Mouse (Mus musculus): ENCODE results near the gene Ldb2. TPM values are rescaled to one million over a fixed set of nuclear protein-coding genes. Genes with fewer than 3 reads are reported as not detected.

The Ldb2 gene
- polyA plus RNA-seq, 1 experiment, result 2.8 TPM

DNA sequence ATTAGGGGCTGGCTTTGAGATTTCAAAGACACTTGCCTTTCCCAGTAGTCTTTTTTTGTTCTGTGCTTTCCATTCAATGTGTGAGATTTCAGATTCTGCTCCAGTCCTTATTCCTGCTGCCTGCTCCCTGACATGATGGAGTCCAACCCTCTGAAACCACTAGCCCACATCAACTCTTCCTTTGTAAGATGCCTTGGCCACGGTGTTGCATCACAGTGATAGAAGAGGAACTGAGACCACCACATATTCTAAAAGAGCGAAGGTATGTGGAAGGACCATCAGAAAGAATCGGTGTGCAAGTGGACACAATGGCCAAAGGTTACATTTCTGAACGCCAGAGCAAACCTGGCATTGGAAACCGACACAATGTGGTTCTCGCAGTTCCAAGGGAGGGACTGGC lies 309.0 kb downstream of the Ldb2 start:
- Histone ChIP-seq H3K4me3 (ENCODE audit: low read depth, low read length) (no peak overlapping the region), H3K36me3 (ENCODE audit: control insufficient read depth, insufficient read depth, low read length) (no peaks in the 10 kb centered on the region), H3K27ac (ENCODE audit: insufficient read depth, low read depth, low read length) (no peak overlapping the region), H3K27me3 (ENCODE audit: control insufficient read depth, insufficient read depth, low read length) (no peaks in the 10 kb centered on the region), H3K4me1 (ENCODE audit: control insufficient read depth, insufficient read depth, insufficient read length, low read length) (no peaks in the 10 kb centered on the region)
- WGBS, result 91% methylated on average over 6 of the region's 6 CpGs
- TF ChIP-seq CTCF (IDR thresholded peaks at IDR 0.05; ENCODE audit: extremely low read depth, insufficient read length, insufficient replicate concordance, low read depth, low read length), result no peak
- no peak for TF ChIP-seq POLR2A (IDR thresholded peaks at IDR 0.05; ENCODE audit: low read depth, low read length)

DNA sequence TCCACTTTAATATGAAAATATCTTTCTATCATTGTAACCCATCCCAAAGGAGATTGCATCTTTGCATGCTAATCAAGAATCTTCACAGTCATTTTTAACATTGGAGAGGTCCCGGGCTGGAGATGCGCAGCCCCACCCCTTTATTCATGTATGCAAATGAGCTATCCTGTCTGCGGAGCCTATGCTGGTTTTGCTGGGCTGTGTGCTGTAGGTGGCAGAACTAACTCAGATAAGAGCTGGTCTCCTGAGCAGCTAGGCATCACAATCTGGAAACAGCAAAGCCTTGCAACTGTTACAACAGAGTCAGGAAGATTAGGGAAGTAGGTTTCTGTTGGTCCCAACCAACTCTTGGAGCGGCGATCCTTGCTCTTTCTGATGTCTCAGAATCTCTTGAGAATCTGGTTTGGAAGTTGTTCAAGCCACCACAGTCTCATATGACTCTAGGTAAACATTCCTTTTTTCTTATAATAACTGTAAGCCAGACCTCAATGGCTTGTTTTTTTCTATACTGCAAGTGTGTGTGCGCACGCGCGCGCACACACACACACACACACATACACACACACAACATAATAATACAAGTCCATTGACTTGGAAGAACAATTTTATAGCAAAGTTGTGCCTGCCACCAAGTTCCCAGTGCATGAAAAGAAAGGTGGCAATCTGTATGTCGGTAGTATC lies 315.9 kb downstream of the Ldb2 start:
- H3K4me1 ChIP-seq (ENCODE audit: control insufficient read depth, insufficient read depth, insufficient read length, low read length), result no peaks in the 10 kb centered on the region
- H3K36me3 ChIP-seq (ENCODE audit: control insufficient read depth, insufficient read depth, low read length), result no peaks in the 10 kb centered on the region
- H3K27me3 ChIP-seq (ENCODE audit: control insufficient read depth, insufficient read depth, low read length), result no peaks in the 10 kb centered on the region
- 68% methylated on average over 11 of the region's 11 CpGs for WGBS
- H3K4me3 ChIP-seq (ENCODE audit: low read depth, low read length), result no peak overlapping the region
- H3K27ac ChIP-seq (ENCODE audit: insufficient read depth, low read depth, low read length), result no peak overlapping the region
- no peak for TF ChIP-seq CTCF (IDR thresholded peaks at IDR 0.05; ENCODE audit: extremely low read depth, insufficient read length, insufficient replicate concordance, low read depth, low read length)
- no peak for TF ChIP-seq POLR2A (IDR thresholded peaks at IDR 0.05; ENCODE audit: low read depth, low read length)

DNA sequence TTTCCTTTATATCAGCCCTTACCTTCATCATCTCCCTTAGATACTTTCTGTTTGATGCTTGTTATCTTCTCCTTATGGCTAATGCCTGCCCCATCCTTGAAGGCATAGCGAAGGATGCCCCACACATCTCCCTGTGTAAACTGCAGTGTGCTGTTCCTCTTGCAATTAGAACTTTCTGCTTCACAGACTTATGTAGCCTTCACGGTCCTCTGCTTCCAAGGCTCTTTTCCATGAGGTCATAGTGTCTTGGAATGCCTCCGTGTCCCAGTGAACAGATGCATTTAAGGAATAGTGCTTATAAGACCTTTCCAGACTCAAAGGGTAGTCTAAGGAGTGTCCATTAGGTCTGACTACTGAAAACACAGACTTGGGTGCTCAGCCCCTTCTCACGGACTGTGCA lies 318.1 kb downstream of the Ldb2 start:
- no peaks in the 10 kb centered on the region for H3K27me3 ChIP-seq (ENCODE audit: control insufficient read depth, insufficient read depth, low read length)
- 83% methylated on average over 4 of the region's 4 CpGs for WGBS
- H3K4me1 ChIP-seq (ENCODE audit: control insufficient read depth, insufficient read depth, insufficient read length, low read length), result no peaks in the 10 kb centered on the region
- no peak overlapping the region for H3K4me3 ChIP-seq (ENCODE audit: low read depth, low read length)
- no peaks in the 10 kb centered on the region for H3K36me3 ChIP-seq (ENCODE audit: control insufficient read depth, insufficient read depth, low read length)
- no peak for TF ChIP-seq POLR2A (IDR thresholded peaks at IDR 0.05; ENCODE audit: low read depth, low read length)
- TF ChIP-seq CTCF (IDR thresholded peaks at IDR 0.05; ENCODE audit: extremely low read depth, insufficient read length, insufficient replicate concordance, low read depth, low read length), result no peak
- no peak overlapping the region for H3K27ac ChIP-seq (ENCODE audit: insufficient read depth, low read depth, low read length)

DNA sequence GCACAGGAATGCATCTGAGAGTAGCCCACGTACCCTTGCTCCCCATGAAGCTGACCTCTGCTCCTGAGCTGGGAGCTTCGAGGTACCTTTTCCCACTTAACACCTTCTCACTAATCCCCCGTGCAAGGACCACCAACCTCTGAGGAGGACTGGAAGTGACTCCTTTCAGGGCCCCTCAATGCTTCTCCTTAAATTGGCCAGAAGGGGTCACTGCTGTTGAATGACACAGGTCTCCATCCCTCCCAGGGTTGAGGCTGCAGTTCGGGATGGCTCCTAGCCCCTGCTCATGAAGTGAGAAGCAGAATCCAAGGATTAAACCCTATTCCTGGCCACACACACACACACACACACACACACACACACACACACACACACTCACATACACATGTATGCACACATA lies 323.1 kb downstream of the Ldb2 start:
- no peak overlapping the region for H3K27ac ChIP-seq (ENCODE audit: insufficient read depth, low read depth, low read length)
- H3K4me3 ChIP-seq (ENCODE audit: low read depth, low read length), result no peak overlapping the region
- no peaks in the 10 kb centered on the region for H3K4me1 ChIP-seq (ENCODE audit: control insufficient read depth, insufficient read depth, insufficient read length, low read length)
- WGBS, result 41% methylated on average over 4 of the region's 4 CpGs
- TF ChIP-seq CTCF (IDR thresholded peaks at IDR 0.05; ENCODE audit: extremely low read depth, insufficient read length, insufficient replicate concordance, low read depth, low read length) (no peak), POLR2A (IDR thresholded peaks at IDR 0.05; ENCODE audit: low read depth, low read length) (no peak)
- H3K36me3 ChIP-seq (ENCODE audit: control insufficient read depth, insufficient read depth, low read length), result no peaks in the 10 kb centered on the region
- no peaks in the 10 kb centered on the region for H3K27me3 ChIP-seq (ENCODE audit: control insufficient read depth, insufficient read depth, low read length)

DNA sequence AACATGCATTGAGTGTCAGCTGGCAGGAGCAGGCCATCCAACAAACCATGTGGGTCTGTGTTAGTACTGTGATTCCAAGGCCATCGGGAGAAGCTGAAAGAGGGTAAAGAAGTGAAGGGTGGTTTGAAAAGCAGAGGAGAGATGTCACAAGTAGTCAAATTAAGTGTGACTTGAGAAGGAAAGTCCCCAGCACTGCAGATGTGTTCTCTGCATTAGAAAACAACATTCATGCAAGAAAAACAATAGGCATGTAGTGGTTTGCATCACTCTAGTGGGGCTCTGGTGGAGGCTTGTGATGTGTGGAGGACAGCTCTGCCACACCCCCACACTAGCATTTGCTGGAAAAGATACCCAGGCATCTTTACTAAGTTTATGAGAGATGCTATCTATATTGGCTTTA lies 323.9 kb downstream of the Ldb2 start:
- H3K4me1 ChIP-seq (ENCODE audit: control insufficient read depth, insufficient read depth, insufficient read length, low read length), result no peaks in the 10 kb centered on the region
- no peaks in the 10 kb centered on the region for H3K36me3 ChIP-seq (ENCODE audit: control insufficient read depth, insufficient read depth, low read length)
- no peak for TF ChIP-seq POLR2A (IDR thresholded peaks at IDR 0.05; ENCODE audit: low read depth, low read length)
- TF ChIP-seq CTCF (IDR thresholded peaks at IDR 0.05; ENCODE audit: extremely low read depth, insufficient read length, insufficient replicate concordance, low read depth, low read length), result no peak
- H3K27me3 ChIP-seq (ENCODE audit: control insufficient read depth, insufficient read depth, low read length), result no peaks in the 10 kb centered on the region
- no peak overlapping the region for H3K27ac ChIP-seq (ENCODE audit: insufficient read depth, low read depth, low read length)
- WGBS, result 93% methylated on average over 1 of the region's 1 CpGs
- H3K4me3 ChIP-seq (ENCODE audit: low read depth, low read length), result no peak overlapping the region

DNA sequence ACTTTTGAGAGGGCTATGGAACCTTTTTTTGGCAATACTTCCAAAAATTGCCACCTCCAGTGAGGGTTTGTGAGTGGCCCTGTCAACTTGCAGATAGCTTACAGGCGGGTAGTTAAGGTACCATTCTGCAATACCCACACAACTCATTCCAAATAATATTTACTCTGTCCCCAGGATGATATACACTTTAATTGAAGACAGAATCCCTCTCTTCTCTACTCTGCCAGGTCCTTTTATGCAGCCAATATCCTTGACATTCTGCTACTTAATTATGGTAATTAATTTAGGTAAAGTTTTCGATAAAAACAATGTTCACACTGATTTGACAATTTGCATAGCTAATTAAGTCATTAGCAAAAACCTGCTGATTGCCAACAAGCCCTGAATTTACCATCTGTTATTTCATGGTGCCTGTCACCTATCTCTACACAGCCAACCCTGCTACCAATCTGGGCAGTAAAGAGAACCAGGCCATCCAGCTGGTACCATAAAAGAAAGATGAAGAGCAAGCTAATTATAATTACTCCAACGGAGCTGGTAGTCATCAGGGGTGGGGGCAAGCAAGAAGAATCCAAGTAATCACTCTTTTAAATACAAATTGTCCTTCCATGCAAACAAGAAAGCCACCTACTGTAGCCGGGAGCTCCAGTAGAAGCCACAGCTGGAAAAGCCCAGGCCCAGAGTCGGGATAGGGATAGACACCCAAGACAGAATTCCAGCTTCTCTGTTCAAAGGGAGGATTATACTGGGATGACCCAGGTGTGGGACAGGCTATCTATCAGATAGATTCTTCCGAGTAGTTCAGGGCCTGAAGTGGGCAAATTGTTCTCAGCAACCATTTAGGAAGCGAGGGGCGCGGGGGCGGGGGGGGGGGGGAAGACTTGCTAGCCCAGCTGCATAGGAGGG lies 325.4 kb downstream of the Ldb2 start:
- no peaks in the 10 kb centered on the region for H3K27me3 ChIP-seq (ENCODE audit: control insufficient read depth, insufficient read depth, low read length)
- TF ChIP-seq CTCF (IDR thresholded peaks at IDR 0.05; ENCODE audit: extremely low read depth, insufficient read length, insufficient replicate concordance, low read depth, low read length), result no peak
- TF ChIP-seq POLR2A (IDR thresholded peaks at IDR 0.05; ENCODE audit: low read depth, low read length), result no peak
- no peak overlapping the region for H3K4me3 ChIP-seq (ENCODE audit: low read depth, low read length)
- H3K4me1 ChIP-seq (ENCODE audit: control insufficient read depth, insufficient read depth, insufficient read length, low read length), result no peaks in the 10 kb centered on the region
- WGBS, result 83% methylated on average over 10 of the region's 10 CpGs
- H3K27ac ChIP-seq (ENCODE audit: insufficient read depth, low read depth, low read length), result no peak overlapping the region
- H3K36me3 ChIP-seq (ENCODE audit: control insufficient read depth, insufficient read depth, low read length), result no peaks in the 10 kb centered on the region

DNA sequence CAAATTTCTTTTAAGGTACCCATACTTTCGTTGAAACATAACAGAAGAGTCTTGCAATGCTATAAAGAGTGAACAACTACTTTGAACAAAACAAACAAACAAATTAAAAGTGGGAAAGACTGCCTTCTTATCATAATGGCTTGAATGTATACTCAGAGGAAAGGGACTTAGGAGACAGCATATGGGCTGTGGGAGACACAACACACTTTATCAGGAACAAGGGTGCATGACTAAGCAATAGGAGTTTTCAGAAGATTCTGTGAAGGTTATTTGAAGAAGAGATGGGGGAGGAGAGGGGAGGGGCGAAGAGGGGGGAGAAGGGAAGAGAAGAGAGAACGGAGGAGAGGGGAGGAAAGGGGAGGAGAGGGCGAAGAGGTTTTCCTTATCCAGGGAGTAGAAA lies 334.2 kb downstream of the Ldb2 start:
- WGBS, result 69% methylated on average over 4 of the region's 4 CpGs
- TF ChIP-seq CTCF (IDR thresholded peaks at IDR 0.05; ENCODE audit: extremely low read depth, insufficient read length, insufficient replicate concordance, low read depth, low read length) (no peak), POLR2A (IDR thresholded peaks at IDR 0.05; ENCODE audit: low read depth, low read length) (no peak)
- Histone ChIP-seq H3K27me3 (ENCODE audit: control insufficient read depth, insufficient read depth, low read length) (no peaks in the 10 kb centered on the region), H3K4me1 (ENCODE audit: control insufficient read depth, insufficient read depth, insufficient read length, low read length) (no peaks in the 10 kb centered on the region), H3K27ac (ENCODE audit: insufficient read depth, low read depth, low read length) (no peak overlapping the region), H3K4me3 (ENCODE audit: low read depth, low read length) (no peak overlapping the region), H3K36me3 (ENCODE audit: control insufficient read depth, insufficient read depth, low read length) (no peaks in the 10 kb centered on the region)
